Mouse (Mus musculus) ES-E14 (cell line): ENCODE results near the gene Dppa4. TPM values are rescaled to one million over a fixed set of nuclear protein-coding genes. Genes with fewer than 3 reads are reported as not detected.

Source experiments
- DNase-seq: peaks from one replicate; pipeline ENCODE4 v3.0.0-alpha.2; 2013; ENCODE audit warnings: low read depth, low spot score
- H3K27ac ChIP-seq: 2 replicates; pipeline ENCODE4 v1.5.1; 2012; ENCODE audit warnings: low read depth, mild to moderate bottlenecking, low read length, moderate library complexity, mixed read lengths; ENCODE audit not compliant: poor library complexity, insufficient read depth, severe bottlenecking
- H3K36me3 ChIP-seq: 2 replicates; pipeline ENCODE4 v1.6.1; 2012; ENCODE audit warnings: mild to moderate bottlenecking, low read length, moderate library complexity, mixed read lengths; ENCODE audit not compliant: control insufficient read depth, poor library complexity, insufficient read depth, severe bottlenecking
- H3K4me1 ChIP-seq, 2 experiments: fragments of 150-350 bp in 1 of 2; sonication (generic) in 1 of 2; 2 replicates each; pipeline ENCODE4 v1.6.1; 2012; ENCODE audit warnings: low read length in 2 of 2, mild to moderate bottlenecking in 1 of 2, mixed read lengths in 1 of 2; ENCODE audit not compliant: control insufficient read depth in 2 of 2, insufficient read depth in 2 of 2, poor library complexity in 1 of 2
- H3K4me3 ChIP-seq, 2 experiments: fragments of 150-350 bp in 1 of 2; sonication (generic) in 1 of 2; 2 replicates each; pipeline ENCODE4 v1.5.1; 2012; ENCODE audit warnings: low read length in 2 of 2, low read depth in 1 of 2, mild to moderate bottlenecking in 1 of 2, mixed read lengths in 1 of 2; ENCODE audit not compliant: insufficient read depth in 1 of 2, poor library complexity in 1 of 2, severe bottlenecking in 1 of 2
- H3K9ac ChIP-seq: 2 replicates; pipeline ENCODE4 v1.6.1; 2012; ENCODE audit warnings: low read depth, mild to moderate bottlenecking, low read length, mixed read lengths; ENCODE audit not compliant: poor library complexity, insufficient read depth, severe bottlenecking
- H3K9me3 ChIP-seq: fragments of 150-350 bp; sonication (generic); 2 replicates; pipeline ENCODE4 v1.6.1; 2012; ENCODE audit warnings: low read depth, mild to moderate bottlenecking, low read length; ENCODE audit not compliant: control insufficient read depth, insufficient read depth
- CHD2 ChIP-seq: IDR thresholded peaks from 2 replicates; pipeline ENCODE4 v1.6.1; 2014; ENCODE audit warnings: mild to moderate bottlenecking, low read depth, low read length, inconsistent platforms
- HCFC1 ChIP-seq: IDR thresholded peaks from 2 replicates; pipeline ENCODE4 v1.6.1; 2012; ENCODE audit warnings: low read length, inconsistent platforms, borderline replicate concordance; ENCODE audit not compliant: insufficient read depth
- MAFK ChIP-seq: IDR thresholded peaks from 2 replicates; pipeline ENCODE4 v1.6.1; 2014; ENCODE audit warnings: mild to moderate bottlenecking, low read depth, low read length, inconsistent platforms; ENCODE audit not compliant: insufficient read depth
- ZC3H11A ChIP-seq: IDR thresholded peaks from 2 replicates; pipeline ENCODE4 v1.6.1; 2012; ENCODE audit warnings: low read depth, mild to moderate bottlenecking, inconsistent platforms, low read length, borderline replicate concordance
- ZNF384 ChIP-seq: IDR thresholded peaks from 2 replicates; pipeline ENCODE4 v1.6.1; 2012; ENCODE audit warnings: low read depth, low read length, inconsistent platforms
- in situ Hi-C, 2 experiments: fragments of 600-800 bp; cut with MboI; formaldehyde crosslinking; loops; one replicate each; pipeline ENCODE4 v1.15.1; 2025; ENCODE audit warnings: low sequenced_read_pairs in 2 of 2, inconsistent platforms in 1 of 2; ENCODE audit not compliant: unreplicated experiment in 2 of 2
- total RNA-seq: library from RNA; depleted of rRNA; stranded (reverse); fragments of 300-350 nt; gene quantifications from 2 replicates; pipeline ENCODE4 v1.2.3, GENCODE M21; 2012; rRNA removed

The Dppa4 gene
- total RNA-seq, 1 experiment = 150 TPM

DNA sequence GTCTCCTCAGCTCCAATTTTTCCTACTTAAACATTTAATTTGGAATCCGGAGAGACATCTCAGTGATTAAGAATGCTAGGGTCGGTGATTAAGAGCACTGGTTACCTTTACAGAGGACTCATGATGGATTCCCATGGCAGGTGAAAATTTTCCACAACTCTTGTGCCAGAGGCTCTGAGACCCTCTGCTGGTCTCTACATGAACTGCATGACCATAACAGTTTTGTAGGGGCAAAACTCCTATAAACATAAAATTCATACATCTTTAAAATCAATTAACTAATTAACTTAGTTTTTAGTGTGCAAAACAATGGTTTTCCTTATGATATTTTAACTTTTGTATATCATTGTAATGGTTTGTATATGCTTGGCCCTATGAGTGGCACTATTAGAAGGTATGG is 44.9 kb downstream of the Dppa4 start:
- H3K4me3 ChIP-seq = no peak overlapping the region
- no peaks in the 10 kb centered on the region for H3K36me3 ChIP-seq
- TF ChIP-seq ZC3H11A (0 out of 2 replicates have a peak, but pooled peaks have one; percentile 29), HCFC1 (no peak), MAFK (no peak)
- no peak for DNase-seq
- H3K27ac ChIP-seq = no peak overlapping the region
- H3K4me1 ChIP-seq = no peaks in the 10 kb centered on the region
- no peak overlapping the region for H3K9ac ChIP-seq
- H3K9me3 ChIP-seq = no peaks in the 10 kb centered on the region
- in situ Hi-C loops = no loop called here

DNA sequence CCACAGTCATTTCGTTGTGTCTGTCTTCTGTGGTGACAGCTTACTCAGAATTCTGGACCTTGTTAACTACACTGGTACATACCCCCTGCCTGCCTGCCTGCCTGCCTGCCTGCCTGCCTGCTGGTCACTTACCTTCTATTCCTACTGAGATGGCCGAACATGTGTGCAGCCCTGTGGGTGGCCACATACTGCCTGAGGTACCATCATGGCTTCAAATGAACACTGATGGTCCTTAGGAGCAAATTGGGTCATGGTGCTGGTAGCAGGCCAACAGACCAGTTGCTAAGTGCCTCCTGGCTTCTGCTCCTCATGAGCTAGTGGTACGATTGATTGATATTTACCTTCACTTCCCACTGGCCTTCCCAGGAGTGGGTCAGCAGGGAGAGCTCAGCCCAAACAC is 48.3 kb downstream of the Dppa4 start:
- Histone ChIP-seq H3K4me3 (no peak overlapping the region), H3K9ac (no peak overlapping the region), H3K27ac (no peak overlapping the region), H3K36me3 (no peaks in the 10 kb centered on the region), H3K4me1 (no peaks in the 10 kb centered on the region), H3K9me3 (no peaks in the 10 kb centered on the region)
- DNase-seq = no peak
- in situ Hi-C loops = no loop called here
- no peak for TF ChIP-seq MAFK
- TF ChIP-seq HCFC1 = no peak
- TF ChIP-seq CHD2 = no peak
- no peak for TF ChIP-seq ZC3H11A
- TF ChIP-seq ZNF384 = no peak

DNA sequence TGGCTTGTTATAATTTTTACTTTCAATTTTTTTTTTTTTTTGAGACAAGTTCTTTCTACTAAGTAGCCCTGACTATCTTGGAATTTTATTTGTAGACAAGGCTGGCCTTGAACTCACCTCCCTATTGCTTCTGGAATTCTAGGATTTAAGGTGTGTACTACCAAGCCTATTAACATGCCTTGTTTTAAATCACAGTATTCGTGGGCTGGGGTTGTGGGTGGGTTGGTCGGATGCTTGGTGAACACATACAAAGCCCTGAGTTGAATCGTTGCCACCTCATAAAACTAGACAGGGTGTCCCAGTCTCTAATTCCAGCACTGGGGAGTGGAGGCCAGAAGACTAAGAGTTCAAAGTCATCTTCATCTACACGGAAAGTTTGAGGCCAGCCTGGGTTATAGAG is 51.8 kb downstream of the Dppa4 start:
- H3K4me3 ChIP-seq = no peak overlapping the region
- H3K9ac ChIP-seq = no peak overlapping the region
- no peaks in the 10 kb centered on the region for H3K36me3 ChIP-seq
- DNase-seq = no peak
- TF ChIP-seq HCFC1 (no peak), MAFK (no peak), ZNF384 (no peak), ZC3H11A (no peak), CHD2 (no peak)
- in situ Hi-C loops = no loop called here
- H3K4me1 ChIP-seq = no peaks in the 10 kb centered on the region
- H3K27ac ChIP-seq = no peak overlapping the region
- H3K9me3 ChIP-seq = no peaks in the 10 kb centered on the region

Other genes starting within 250 kb of the Dppa4 start
- 45.2 and 74.0 TPM in 2 replicates for gene Dppa2, start 20.2 kb downstream of the Dppa4 start, total RNA-seq
- gene Gm5485, start 128.7 kb downstream of the Dppa4 start, total RNA-seq = not detected in 2 replicates
- gene Morc1, start 147.5 kb downstream of the Dppa4 start, total RNA-seq = 45.5 and 51.4 TPM in 2 replicates